Mouse (Mus musculus) liver, embryonic 11.5 days (tissue): ENCODE results near the gene Gm8439. TPM values are rescaled to one million over a fixed set of nuclear protein-coding genes. Genes with fewer than 3 reads are reported as not detected.
"Not testable (repeated sequence)": the region's sequence is repeated elsewhere in the genome, so short reads cannot be mapped to it uniquely, and the experiment has no call there.

Experiments used
- ATAC-seq: fragments of 200-750 bp; cut with Nextera tagmentation; replicated peaks from 2 replicates; pipeline ENCODE4 v1.8.0; 2017; ENCODE audit warnings: moderate number of reproducible peaks, mild to moderate bottlenecking, moderate TSS enrichment, moderate library complexity; ENCODE audit not compliant: low FRiP score
- DNase-seq: peaks from one replicate; pipeline ENCODE4 v3.0.0-alpha.2; 2017; ENCODE audit warnings: low spot score
- H3K27ac ChIP-seq: fragments of 300-500 bp; sonication (generic); 2 replicates; pipeline ENCODE4 v1.5.1; 2014; ENCODE audit warnings: mild to moderate bottlenecking, low read depth, low read length, control low read depth
- H3K27me3 ChIP-seq: fragments of 300-500 bp; sonication (generic); replicated peaks from 2 replicates; pipeline ENCODE4 v1.6.1; 2014; ENCODE audit warnings: low read length, mixed read lengths; ENCODE audit not compliant: control insufficient read depth, insufficient read depth
- H3K36me3 ChIP-seq: fragments of 300-500 bp; sonication (generic); 2 replicates; pipeline ENCODE4 v1.6.1; 2014; ENCODE audit warnings: mild to moderate bottlenecking, low read length, moderate library complexity, mixed read lengths; ENCODE audit not compliant: control insufficient read depth, insufficient read depth
- H3K4me1 ChIP-seq: fragments of 300-500 bp; sonication (generic); replicated peaks from 2 replicates; pipeline ENCODE4 v1.6.1; 2014; ENCODE audit warnings: low read length, mixed read lengths; ENCODE audit not compliant: control insufficient read depth, insufficient read depth
- H3K4me2 ChIP-seq: fragments of 300-500 bp; sonication (generic); 2 replicates; pipeline ENCODE4 v1.6.1; 2014; ENCODE audit warnings: mild to moderate bottlenecking, control low read depth, moderate library complexity
- H3K4me3 ChIP-seq: fragments of 300-500 bp; sonication (generic); 2 replicates; pipeline ENCODE4 v1.5.1; 2014; ENCODE audit warnings: low read depth, low read length, control low read depth
- H3K9ac ChIP-seq: fragments of 300-500 bp; sonication (generic); 2 replicates; pipeline ENCODE4 v1.6.1; 2014; ENCODE audit warnings: low read depth, low read length, control low read depth
- H3K9me3 ChIP-seq: fragments of 300-500 bp; sonication (generic); 2 replicates; pipeline ENCODE4 v1.6.1; 2016; ENCODE audit warnings: low read length, inconsistent platforms, mixed read lengths; ENCODE audit not compliant: control insufficient read depth
- WGBS: fragments of 180-500 bp; shearing (Covaris S2); extraction: QIAGEN DNeasy Blood & Tissue Kit; methylation state at CpG from one replicate; pipeline ENCODE4 v1.1.7; 2014; 5-methylcytosine and 5-hydroxymethylcytosine counted together
- polyA plus RNA-seq: library from polyadenylated mRNA; unstranded; fragments of >200 nt; fragmentation: Nextera tagmentation; extraction: Ambion mirVana; gene quantifications from 2 replicates; pipeline ENCODE4 v1.2.1, GENCODE M21; 2014

Gm8439 gene
- polyA plus RNA-seq, 1 experiment from 2014 or later, result not detected

DNA sequence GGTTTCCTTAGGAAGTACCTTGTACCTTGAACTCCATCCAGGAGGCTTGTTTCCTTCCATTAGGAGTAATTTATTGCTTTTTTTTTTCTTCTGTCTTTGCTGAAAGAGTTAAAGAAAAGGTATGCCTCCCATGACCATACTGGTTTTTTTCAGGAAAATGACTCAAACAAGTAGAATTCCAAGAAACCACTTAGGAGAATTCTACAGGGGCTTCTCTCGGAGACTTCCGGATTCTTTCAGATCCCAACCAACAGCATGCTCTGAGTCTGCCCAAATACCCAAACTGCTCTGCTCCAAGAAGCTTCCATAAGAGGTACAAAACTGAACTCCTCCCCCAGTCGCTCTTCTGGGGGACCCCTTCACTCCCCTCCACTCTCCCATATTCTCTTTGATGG, 17.5 kb upstream of the Gm8439 start:
- Histone ChIP-seq H3K27me3 (no peaks in the 10 kb centered on the region), H3K36me3 (no peaks in the 10 kb centered on the region; the same call in 1 of the 2 replicates), H3K9ac (no peak overlapping the region; the same call in 1 of the 2 replicates), H3K4me1 (peaks cover 22% of the 10 kb centered on the region), H3K4me3 (peak overlapping the region; percentile 94), H3K4me2 (peak overlapping the region; percentile 96), H3K9me3 (no peaks in the 10 kb centered on the region), H3K27ac (no peak overlapping the region)
- no peak for ATAC-seq
- no peak for DNase-seq
- 72% methylated on average over 3 of the region's 3 CpGs for WGBS

DNA sequence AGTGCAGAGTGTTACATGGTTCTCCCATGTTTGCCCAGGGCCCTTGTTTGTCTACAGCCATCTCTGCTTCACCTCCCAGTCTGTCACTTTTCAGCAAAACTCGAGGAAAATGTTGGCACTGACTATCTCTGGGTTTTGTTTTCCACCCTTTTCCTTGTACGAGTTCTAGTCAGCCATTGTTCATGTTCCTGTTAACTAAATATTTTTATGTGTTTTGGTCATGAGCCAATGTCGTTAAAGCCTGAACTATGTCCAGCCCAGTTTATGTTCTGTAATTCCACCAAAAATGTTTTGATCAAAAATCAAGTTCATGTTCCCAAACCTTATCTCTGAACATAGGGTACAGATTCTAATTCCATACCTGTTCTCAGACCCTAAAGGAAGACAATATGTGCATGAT, 16.9 kb upstream of the Gm8439 start:
- Histone ChIP-seq H3K9ac (no peak overlapping the region; the same call in 1 of the 2 replicates), H3K27ac (no peak overlapping the region), H3K36me3 (no peaks in the 10 kb centered on the region; the same call in 1 of the 2 replicates), H3K4me3 (no peak overlapping the region), H3K4me1 (peaks cover 22% of the 10 kb centered on the region), H3K4me2 (no peak overlapping the region), H3K27me3 (no peaks in the 10 kb centered on the region), H3K9me3 (no peaks in the 10 kb centered on the region)
- DNase-seq (no peak), ATAC-seq (no peak)
- WGBS, result 68% methylated on average over 3 of the region's 3 CpGs

DNA sequence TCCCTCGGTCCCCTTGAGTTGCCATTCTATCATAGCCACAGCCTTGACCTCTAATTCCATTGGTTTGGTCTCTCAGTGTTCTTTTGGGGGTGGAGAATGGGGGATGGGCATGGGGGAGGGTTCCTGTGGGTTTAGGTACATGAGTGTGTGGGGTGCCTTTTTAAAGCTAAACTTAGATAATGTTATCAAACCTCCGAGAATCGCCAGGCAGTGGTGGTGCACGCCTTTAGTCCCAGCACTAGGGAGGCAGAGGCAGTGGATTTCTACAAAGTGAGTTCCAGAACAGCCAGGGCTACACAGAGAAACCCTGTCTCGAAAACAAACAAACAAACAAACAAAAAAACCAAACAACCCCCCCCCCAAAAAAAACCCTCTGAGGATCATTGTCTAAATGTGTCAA, 7.7 kb upstream of the Gm8439 start:
- DNase-seq (no peak), ATAC-seq (peak; percentile 89)
- no peaks in the 10 kb centered on the region for H3K9me3 ChIP-seq
- H3K27me3 ChIP-seq, result no peaks in the 10 kb centered on the region
- H3K36me3 ChIP-seq, result no peaks in the 10 kb centered on the region
- WGBS, result 43% methylated on average over 5 of the region's 5 CpGs
- no peak overlapping the region for H3K9ac ChIP-seq
- H3K4me2 ChIP-seq, result no peak overlapping the region
- no peaks in the 10 kb centered on the region for H3K4me1 ChIP-seq
- no peak overlapping the region for H3K27ac ChIP-seq
- H3K4me3 ChIP-seq, result no peak overlapping the region

DNA sequence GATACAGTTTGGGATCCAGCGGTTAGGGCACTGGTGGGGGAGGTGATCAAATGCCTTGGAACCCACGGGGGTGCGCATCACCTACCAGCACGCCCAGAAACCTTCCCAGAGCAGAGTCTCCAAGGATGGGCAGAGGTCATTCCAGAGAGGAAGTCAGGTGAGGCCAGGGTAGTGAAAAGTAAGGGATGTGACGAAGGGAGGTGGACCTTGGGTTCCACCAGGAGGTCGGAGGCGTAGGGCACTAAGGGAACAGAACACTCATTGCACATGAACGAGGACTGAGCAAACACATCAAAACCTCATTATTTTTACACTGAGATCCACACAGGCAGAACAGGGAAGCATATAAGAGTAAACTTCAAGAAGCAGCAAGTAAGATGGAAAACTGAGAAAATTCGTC, 6.8 kb upstream of the Gm8439 start:
- Histone ChIP-seq H3K27me3 (0 out of 2 replicates have a peak, but pooled peaks cover 2% of the 10 kb centered on the region), H3K4me3 (no peak overlapping the region), H3K4me1 (no peaks in the 10 kb centered on the region), H3K27ac (no peak overlapping the region), H3K36me3 (no peaks in the 10 kb centered on the region), H3K9me3 (no peaks in the 10 kb centered on the region), H3K9ac (no peak overlapping the region), H3K4me2 (no peak overlapping the region)
- WGBS, result 82% methylated on average over 9 of the region's 9 CpGs
- no peak for ATAC-seq
- no peak for DNase-seq

DNA sequence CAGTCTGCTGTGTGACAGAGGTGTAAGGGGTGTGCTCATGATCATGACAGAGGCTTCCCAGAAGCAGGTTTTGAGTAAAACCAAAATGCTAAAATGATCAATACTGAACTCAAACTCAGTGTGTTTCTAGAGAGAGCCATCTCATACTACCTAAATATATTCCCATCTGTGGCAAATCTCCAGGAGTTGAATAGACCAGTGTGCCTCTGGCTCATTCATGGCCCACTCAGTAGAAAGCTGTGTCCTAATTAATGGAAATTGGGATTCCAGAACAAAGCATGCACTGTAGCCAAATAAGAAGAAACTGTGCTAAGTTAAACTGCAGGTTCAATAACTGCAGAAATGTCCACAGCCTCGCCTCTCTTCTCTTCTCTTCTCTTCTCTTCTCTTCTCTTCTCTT, 1.6 kb upstream of the Gm8439 start:
- H3K36me3 ChIP-seq, result no peaks in the 10 kb centered on the region
- no peak overlapping the region for H3K27ac ChIP-seq
- no peak overlapping the region for H3K9ac ChIP-seq
- 64% methylated on average over 1 of the region's 1 CpGs for WGBS
- ATAC-seq (no peak), DNase-seq (no peak)
- no peak overlapping the region for H3K4me2 ChIP-seq
- peaks cover 17% of the 10 kb centered on the region for H3K4me1 ChIP-seq
- H3K9me3 ChIP-seq, result no peaks in the 10 kb centered on the region
- peaks cover 2% of the 10 kb centered on the region; the same call in 1 of the 2 replicates for H3K27me3 ChIP-seq
- no peak overlapping the region for H3K4me3 ChIP-seq

DNA sequence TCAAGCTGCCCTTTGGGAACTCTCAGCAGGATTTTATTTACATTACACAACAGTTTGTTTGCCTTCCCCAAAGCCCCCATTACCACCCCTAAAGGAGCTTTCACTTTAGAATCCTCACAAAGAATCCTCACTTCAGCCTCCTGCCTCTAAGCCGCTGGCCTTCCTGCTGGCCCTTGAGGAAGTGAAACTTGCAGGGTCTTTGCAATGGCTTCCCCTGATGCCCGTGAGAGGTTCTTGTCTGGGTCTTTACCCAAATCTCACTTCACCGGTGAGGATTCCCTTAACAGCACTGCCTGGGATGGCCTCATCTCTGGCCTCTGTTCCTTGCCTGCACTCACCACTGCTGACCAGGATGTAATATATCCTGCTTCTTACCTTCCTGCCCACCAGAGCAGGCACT, 525 bp downstream of the Gm8439 start:
- no peak for ATAC-seq
- WGBS, result 17% methylated on average over 3 of the region's 3 CpGs
- Histone ChIP-seq H3K4me3 (no peak overlapping the region), H3K27ac (no peak overlapping the region), H3K36me3 (no peaks in the 10 kb centered on the region), H3K9ac (no peak overlapping the region), H3K9me3 (no peaks in the 10 kb centered on the region), H3K4me1 (peaks cover 17% of the 10 kb centered on the region), H3K27me3 (peaks cover 2% of the 10 kb centered on the region; the same call in 1 of the 2 replicates), H3K4me2 (peak overlapping the region; percentile 33; the same call in 1 of the 2 replicates)
- DNase-seq, result no peak

DNA sequence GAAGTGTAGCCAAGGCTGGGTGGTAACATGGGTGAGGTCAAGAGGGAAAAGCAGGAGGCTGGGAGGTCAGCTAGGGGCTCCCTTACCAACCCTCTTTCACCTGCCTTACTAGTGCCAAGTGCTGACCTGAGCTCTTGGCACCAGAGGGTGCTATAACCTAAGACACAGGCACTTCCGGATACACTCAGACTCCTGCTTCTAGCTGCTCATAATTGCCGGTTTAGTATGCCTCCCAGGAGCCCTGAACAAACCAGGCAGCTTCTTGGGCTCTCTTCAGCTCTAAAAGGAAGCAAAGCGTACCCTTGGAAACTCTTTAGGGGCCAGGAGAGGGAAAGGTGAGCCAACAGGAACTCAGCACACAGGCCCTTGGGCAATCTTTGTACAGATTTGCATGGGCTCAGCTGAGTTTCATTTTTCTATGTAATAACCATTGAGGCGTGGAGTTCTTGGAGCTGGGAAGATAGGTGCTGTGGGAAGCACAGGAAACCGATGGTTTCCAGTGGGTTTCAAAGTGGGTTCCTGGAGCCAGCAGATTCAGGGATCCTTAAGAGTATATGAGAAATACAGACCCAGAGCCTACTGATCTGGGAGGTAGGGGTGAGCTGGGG, 1.4 kb downstream of the Gm8439 start:
- H3K4me2 ChIP-seq, result no peak overlapping the region; the same call in 1 of the 2 replicates
- no peaks in the 10 kb centered on the region for H3K9me3 ChIP-seq
- no peak overlapping the region for H3K27ac ChIP-seq
- H3K36me3 ChIP-seq, result no peaks in the 10 kb centered on the region
- peaks cover 2% of the 10 kb centered on the region; the same call in 1 of the 2 replicates for H3K27me3 ChIP-seq
- H3K9ac ChIP-seq, result peak overlapping the region; percentile 46; the same call in 1 of the 2 replicates
- peaks cover 17% of the 10 kb centered on the region for H3K4me1 ChIP-seq
- H3K4me3 ChIP-seq, result no peak overlapping the region
- WGBS, result 32% methylated on average over 5 of the region's 5 CpGs
- DNase-seq (peak; percentile 67), ATAC-seq (peak; percentile 86)

DNA sequence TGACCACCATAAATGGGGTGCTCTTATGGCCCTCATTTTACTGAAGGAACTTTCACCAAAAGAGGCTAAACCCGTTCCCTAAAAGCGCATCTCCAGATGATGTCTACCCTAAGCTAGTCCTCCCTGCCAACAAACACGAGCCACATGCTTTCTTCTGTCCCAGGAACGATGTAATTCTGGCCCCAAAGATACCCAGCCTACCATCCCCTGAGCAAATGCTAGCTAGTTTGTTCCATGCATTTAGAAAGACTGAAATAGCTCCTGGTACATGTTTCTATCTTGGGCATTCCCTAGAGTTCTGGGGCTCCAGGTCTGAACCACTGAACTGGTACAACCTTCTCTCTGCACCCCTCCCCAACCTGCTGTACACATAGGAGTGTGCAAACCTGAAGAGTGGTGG, 2.4 kb downstream of the Gm8439 start:
- Histone ChIP-seq H3K4me3 (no peak overlapping the region), H3K27ac (no peak overlapping the region), H3K9me3 (no peaks in the 10 kb centered on the region), H3K4me2 (no peak overlapping the region), H3K36me3 (no peaks in the 10 kb centered on the region), H3K27me3 (peaks cover 2% of the 10 kb centered on the region; the same call in 1 of the 2 replicates), H3K9ac (no peak overlapping the region), H3K4me1 (peaks cover 17% of the 10 kb centered on the region)
- no peak for ATAC-seq
- no peak for DNase-seq
- 84% methylated on average over 4 of the region's 4 CpGs for WGBS

DNA sequence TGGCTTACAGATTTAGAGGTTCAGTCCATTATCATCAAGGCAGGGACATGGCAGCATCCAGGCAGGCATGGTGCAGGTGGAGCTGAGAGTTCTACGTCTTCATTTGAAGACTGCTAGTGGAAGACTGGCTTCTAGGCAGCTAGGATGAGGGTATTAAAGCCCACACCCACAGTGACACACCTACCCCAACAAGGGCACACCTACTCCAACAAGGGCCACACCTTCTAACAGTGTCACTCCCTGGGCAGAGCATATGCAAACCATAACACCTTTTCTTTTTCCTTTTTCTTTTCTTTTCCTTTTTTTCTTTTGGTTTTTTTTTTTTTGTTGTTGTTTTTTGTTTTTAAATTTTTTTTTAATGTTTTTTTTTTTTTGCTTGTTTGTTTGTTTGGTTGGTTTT, 7.7 kb downstream of the Gm8439 start:
- ATAC-seq, H3K9ac ChIP-seq, H3K4me2 ChIP-seq, DNase-seq, H3K4me3 ChIP-seq, H3K36me3 ChIP-seq, H3K4me1 ChIP-seq, H3K27ac ChIP-seq, H3K27me3 ChIP-seq, H3K9me3 ChIP-seq: not testable (repeated sequence)
- WGBS, result 80% methylated on average over 1 of the region's 1 CpGs
